Mouse (Mus musculus) cerebellum, postnatal 14 days (tissue): ENCODE data around the gene Nme9.

Experiments
- DNase-seq, 2 experiments: peaks; one replicate each; pipeline ENCODE4 v3.0.0; 2021; ENCODE audit warnings: mixed read lengths in 2 of 2

Nme9 gene

DNA sequence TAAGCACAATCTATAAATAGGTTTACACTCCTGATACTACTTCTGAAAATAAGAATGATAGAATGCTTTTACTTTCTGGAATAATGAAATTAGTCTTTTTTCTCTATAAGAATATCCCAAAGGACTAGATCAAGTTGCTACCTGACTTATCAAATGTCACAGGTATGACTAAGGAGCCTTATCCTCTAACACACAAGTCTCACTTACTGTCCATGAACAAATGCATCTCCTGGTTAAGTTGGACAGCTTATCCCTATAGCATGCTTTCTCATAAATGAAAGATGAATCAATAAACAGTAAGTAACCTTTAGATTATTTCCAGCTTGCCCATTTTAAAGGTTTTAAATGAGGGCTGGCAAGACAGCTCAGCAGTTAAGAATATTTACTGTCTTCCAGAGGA is 33.4 kb downstream of the Nme9 start:
- no peak for DNase-seq

DNA sequence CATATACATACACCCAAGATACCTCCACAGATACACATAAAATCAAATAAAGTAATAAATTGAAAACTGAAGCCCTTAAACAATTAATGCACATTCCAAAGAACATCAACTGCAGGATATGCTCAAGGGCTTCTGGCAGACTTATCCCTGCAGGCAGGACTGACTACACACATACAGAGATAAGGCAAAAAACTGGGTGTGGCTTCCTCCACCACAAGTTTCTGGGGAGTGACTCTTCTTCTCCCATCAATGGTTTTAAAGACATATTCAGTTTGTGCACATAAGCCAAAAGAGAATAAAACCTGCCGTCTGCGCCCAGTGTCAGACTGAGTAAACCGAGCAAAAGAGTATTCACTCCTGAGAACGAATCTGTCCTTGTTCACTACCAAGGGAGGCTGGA is 33.9 kb downstream of the Nme9 start:
- no peak for DNase-seq

DNA sequence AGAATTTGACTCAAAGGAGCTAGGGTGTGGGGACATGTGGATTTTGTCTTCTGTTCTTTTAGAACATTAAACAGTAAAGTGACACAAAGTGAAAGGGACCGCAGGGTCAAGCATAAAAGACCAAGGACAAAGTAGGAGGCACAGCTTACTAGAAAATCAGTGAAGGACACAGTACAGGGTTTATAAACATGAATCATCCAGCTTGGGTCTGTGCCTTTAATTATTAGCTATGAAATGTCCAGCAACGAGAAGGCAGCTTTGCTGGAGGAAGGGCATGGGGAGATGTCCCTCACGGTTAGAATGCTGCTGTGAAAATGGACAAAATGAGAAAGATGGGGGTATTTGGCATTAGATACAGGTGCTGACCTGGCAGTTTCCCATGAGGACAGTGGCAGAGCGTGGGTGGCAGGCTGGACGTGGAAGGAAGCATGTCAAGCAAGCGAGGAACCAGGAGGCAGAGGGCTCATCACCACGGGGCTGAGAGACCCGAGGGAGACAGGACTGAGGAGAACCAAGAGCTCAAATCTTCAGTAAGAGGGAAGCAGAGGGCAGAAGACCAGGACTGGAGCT is 35.9 kb downstream of the Nme9 start:
- DNase-seq = no peak

DNA sequence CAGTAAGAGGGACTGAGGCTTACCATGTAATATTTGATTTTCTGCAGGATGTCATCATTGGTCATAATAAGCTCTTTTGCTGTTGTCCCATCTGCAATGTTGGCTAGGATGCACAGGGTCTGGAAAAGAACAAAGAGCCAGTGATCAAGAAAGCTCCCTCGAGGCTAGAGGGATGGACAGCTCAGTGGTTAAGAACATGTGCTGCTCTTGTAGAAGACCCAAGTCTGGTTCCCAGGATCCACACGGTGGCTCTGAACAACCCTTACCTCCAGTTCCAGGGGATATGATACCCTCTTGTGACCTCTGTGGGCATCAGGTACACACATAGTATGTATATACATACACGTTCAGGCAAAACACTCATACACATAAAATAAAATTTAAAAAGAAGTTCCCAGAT is 36.6 kb downstream of the Nme9 start:
- no peak for DNase-seq

DNA sequence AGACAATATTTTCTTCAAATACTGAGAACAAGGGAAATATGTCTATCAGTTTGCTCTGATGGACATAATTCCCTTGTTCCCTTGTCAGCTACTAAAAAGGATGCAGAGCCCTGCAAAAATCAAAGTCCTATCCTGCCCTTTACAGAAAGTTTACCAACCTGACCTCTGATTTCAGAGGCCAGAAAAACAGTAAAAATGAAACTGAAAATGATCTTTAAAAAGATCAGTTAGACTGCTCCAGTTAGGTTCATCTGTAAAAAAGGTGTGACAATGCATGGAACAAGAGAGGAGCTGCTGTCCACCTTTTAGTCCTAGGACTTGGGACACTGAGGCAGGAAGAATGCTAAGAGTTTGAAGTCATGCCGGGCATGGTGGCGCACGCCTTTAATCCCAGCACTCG is 39.8 kb downstream of the Nme9 start:
- no peak for DNase-seq

DNA sequence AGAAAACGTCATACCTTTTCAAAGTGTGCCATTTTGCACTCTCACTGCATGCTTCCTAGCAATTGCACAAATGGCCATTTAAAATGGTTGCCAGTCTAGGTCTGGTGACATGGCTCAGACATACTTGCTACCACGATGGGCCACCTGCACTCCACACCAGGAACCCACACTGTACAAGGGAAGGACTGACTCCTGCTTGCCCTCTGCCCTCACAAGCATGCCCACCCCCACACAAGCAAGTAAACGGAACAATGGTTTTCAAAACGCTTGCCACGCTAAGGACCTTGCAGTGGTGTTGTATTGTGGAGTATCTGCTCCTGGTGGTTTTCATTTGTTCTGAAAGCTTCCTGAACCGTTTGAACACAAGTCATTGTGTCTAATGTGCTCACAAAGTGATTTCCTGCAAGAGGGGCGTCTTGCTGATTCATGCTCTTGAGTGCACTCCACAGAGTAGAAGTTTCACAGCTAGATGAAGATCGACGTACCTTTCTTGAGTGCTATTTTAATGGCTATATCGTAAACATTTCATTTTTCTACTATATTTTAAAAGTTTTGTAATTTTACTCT is 41.4 kb downstream of the Nme9 start:
- DNase-seq = no peak

DNA sequence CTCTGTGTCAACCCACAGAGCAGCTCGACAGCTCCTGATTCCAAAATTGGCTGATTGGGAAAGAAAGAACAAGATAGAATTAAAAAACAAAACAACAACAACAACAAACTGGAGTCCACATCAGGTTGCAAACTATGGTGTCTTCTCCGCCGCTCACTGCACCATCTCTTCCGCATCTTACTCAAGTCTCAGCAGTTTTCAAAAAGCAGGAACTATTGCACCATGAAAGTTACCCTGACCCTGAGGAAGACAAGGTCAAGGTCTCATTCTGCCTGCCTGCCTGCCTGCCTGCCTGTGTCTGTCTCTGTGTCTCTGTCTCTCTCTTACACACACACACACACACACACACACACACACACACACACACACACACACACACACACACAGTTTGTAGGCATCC is 48.1 kb downstream of the Nme9 start:
- no peak for DNase-seq

DNA sequence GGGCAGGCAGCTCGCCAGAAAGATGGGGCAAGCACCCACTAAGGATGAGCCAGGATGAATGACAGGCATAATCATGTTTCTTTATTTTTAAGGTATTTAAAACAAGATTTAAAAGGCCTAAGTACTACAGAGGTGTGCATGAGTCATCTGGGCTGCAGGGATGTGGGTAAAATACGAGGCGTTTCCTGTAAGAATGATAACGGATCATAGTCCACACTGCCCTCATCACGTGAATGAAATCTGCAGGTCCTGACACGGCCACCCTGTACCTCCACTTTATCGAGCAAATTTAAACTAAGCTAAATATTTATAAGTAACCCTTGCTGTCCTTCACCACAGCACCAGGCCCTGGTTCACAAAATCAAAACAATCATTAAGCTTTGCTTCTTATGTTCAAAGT is 54.6 kb downstream of the Nme9 start:
- DNase-seq = no peak
